Mouse (Mus musculus) neural tube, embryonic 14.5 days (tissue): ENCODE measurements around the gene Slc18a2. TPM values are rescaled to one million over a fixed set of nuclear protein-coding genes. Genes with fewer than 3 reads are reported as not detected.

ENCODE experiments used
- ATAC-seq: fragments of 200-750 bp; cut with Nextera tagmentation; 2 replicates; pipeline ENCODE4 v1.8.0; 2017; ENCODE audit warnings: low read depth, mild to moderate bottlenecking, moderate TSS enrichment, moderate library complexity
- H3K27ac ChIP-seq: fragments of 300-500 bp; sonication (generic); 2 replicates; pipeline ENCODE4 v1.5.1; 2014; ENCODE audit warnings: low read depth, mild to moderate bottlenecking, control low read depth, low read length, moderate library complexity, mixed read lengths
- H3K27me3 ChIP-seq: fragments of 300-500 bp; sonication (generic); 2 replicates; pipeline ENCODE4 v1.6.1; 2014; ENCODE audit warnings: low read length; ENCODE audit not compliant: control insufficient read depth, insufficient read depth
- H3K36me3 ChIP-seq: fragments of 300-500 bp; sonication (generic); 2 replicates; pipeline ENCODE4 v1.6.1; 2014; ENCODE audit warnings: low read length, mixed read lengths; ENCODE audit not compliant: control insufficient read depth, insufficient read depth
- H3K4me1 ChIP-seq: fragments of 300-500 bp; sonication (generic); 2 replicates; pipeline ENCODE4 v1.6.1; 2014; ENCODE audit warnings: low read length; ENCODE audit not compliant: control insufficient read depth, insufficient read depth
- H3K4me2 ChIP-seq: fragments of 300-500 bp; sonication (generic); 2 replicates; pipeline ENCODE4 v1.6.1; 2014; ENCODE audit warnings: mild to moderate bottlenecking, low read depth, low read length, control low read depth
- H3K4me3 ChIP-seq: fragments of 300-500 bp; sonication (generic); 2 replicates; pipeline ENCODE4 v1.5.1; 2014; ENCODE audit warnings: low read depth, low read length, control low read depth, mixed read lengths
- H3K9ac ChIP-seq: fragments of 300-500 bp; sonication (generic); replicated peaks from 2 replicates; pipeline ENCODE4 v1.6.1; 2014; ENCODE audit warnings: low read depth, mild to moderate bottlenecking, control low read depth, low read length, mixed read lengths
- H3K9me3 ChIP-seq: fragments of 300-500 bp; sonication (generic); 2 replicates; pipeline ENCODE4 v1.6.1; 2016; ENCODE audit warnings: low read length; ENCODE audit not compliant: control insufficient read depth
- WGBS: fragments of 180-500 bp; shearing (Covaris S2); extraction: QIAGEN DNeasy Blood & Tissue Kit; methylation state at CpG from one replicate; pipeline ENCODE4 v1.1.7; 2014; 5-methylcytosine and 5-hydroxymethylcytosine counted together
- polyA plus RNA-seq: library from polyadenylated mRNA; unstranded; fragments of >200 nt; fragmentation: Nextera tagmentation; extraction: Ambion mirVana; gene quantifications from 2 replicates; pipeline ENCODE4 v1.2.1, GENCODE M21; 2014

The Slc18a2 gene
- 10.4 and 11.2 TPM in 2 replicates for polyA plus RNA-seq

- Histone ChIP-seq H3K36me3 (no peaks in the 10 kb centered on the region), H3K9me3 (no peaks in the 10 kb centered on the region), H3K27ac (no peak within 1 kb of the TSS), H3K9ac (peak within 1 kb of the TSS; percentile 39), H3K4me2 (peak within 1 kb of the TSS; percentile 85), H3K4me1 (peaks cover 5% of the 10 kb centered on the region; the same call in 1 of the 2 replicates), H3K4me3 (peak within 1 kb of the TSS; percentile 36), H3K27me3 (0 out of 2 replicates have a peak, but pooled peaks cover 2% of the 10 kb centered on the region)
- under 1% methylated on average over 52 of the region's 55 CpGs for WGBS
- ATAC-seq = peak; percentile 77
Measured at GRCm38 (mm10) chr19:59260718-59261442, at the start of gene Slc18a2. TSS of gene Slc18a2 (plus strand) at chr19:59260896.

GRCm38 (mm10) chr19:59216891-59217290 lies 43.8 kb upstream of the Slc18a2 start:
- H3K4me1 ChIP-seq = no peaks in the 10 kb centered on the region
- no peaks in the 10 kb centered on the region for H3K9me3 ChIP-seq
- ATAC-seq = no peak
- H3K4me3 ChIP-seq = no peak overlapping the region
- no peak overlapping the region for H3K27ac ChIP-seq
- H3K4me2 ChIP-seq = no peak overlapping the region
- H3K36me3 ChIP-seq = no peaks in the 10 kb centered on the region
- H3K27me3 ChIP-seq = no peaks in the 10 kb centered on the region
- H3K9ac ChIP-seq = no peak overlapping the region
- WGBS = 61% methylated on average over 3 of the region's 3 CpGs

DNA sequence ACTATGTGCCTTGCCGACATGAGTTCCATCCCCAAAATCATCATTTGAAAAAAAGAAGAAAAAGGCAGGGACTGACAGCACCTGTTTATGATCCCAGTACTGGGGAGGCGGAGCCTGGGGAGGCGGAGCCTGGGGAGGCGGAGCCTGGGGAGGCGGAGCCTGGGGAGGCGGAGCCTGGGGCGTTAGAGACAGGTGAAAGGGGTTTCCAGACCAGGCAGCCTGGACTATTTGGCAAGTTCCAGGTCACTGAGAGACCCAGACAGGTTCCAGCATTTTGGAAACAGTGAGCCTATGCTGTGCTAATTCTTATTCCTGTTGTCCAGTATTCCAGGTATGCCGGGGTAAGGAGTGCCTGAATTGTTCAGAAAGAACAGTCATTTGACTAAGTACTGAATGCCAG lies 41.7 kb upstream of the Slc18a2 start, which contains the start of gene Kcnk18:
Gene Kcnk18 (plus strand): TSS at position 224 of the 400 bp plus-strand sequence.
- no peaks in the 10 kb centered on the region for H3K36me3 ChIP-seq
- no peak within 1 kb of the TSS for H3K9ac ChIP-seq
- no peak for ATAC-seq
- no peaks in the 10 kb centered on the region for H3K9me3 ChIP-seq
- 92% methylated on average over 8 of the region's 8 CpGs for WGBS
- no peaks in the 10 kb centered on the region for H3K4me1 ChIP-seq
- no peaks in the 10 kb centered on the region for H3K27me3 ChIP-seq
- H3K4me3 ChIP-seq = no peak within 1 kb of the TSS
- no peak within 1 kb of the TSS for H3K27ac ChIP-seq
- no peak within 1 kb of the TSS for H3K4me2 ChIP-seq

DNA sequence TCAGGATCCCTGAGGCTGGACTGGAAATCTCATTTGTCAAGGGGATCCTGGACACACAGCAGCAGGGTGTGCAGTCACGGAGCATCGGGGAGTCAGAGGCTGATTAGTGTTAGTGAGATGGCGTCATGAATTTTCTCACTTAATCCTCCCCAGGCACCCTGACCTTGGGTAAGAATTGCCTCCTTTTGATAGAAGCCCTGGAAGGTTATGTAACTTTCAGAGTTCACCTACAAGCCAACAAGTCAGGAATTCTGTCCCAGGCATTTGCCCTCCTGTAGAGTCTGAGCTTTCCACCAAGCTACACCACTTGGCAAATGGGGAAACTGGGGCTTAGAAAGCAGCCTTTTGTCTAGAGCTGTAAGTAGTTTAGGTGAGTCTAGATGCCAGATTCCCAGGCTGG lies 39.6 kb upstream of the Slc18a2 start:
- WGBS = 60% methylated on average over 3 of the region's 3 CpGs
- no peaks in the 10 kb centered on the region for H3K27me3 ChIP-seq
- no peak overlapping the region for H3K4me2 ChIP-seq
- H3K36me3 ChIP-seq = no peaks in the 10 kb centered on the region
- ATAC-seq = no peak
- no peaks in the 10 kb centered on the region for H3K9me3 ChIP-seq
- H3K27ac ChIP-seq = no peak overlapping the region
- H3K9ac ChIP-seq = no peak overlapping the region
- H3K4me1 ChIP-seq = no peaks in the 10 kb centered on the region
- H3K4me3 ChIP-seq = no peak overlapping the region

DNA sequence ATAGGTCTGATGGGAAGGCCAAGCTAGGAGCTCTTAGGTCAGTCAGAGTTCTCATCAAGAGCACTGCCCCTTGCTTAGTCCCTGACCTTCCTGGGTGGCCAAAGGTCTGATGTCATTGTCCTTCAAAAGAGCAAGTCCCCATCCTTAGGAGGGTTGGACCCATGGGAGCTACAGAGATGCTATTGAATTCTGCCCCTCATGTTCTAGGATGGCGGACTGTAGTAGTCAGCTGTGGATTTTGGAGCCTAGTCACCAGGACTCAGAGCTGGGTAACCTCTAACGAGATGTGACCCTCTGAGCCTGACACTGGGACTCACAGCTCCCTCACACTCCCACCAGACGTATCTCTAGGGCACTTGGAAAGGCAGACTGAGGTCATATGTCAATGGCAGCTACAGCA lies 32.3 kb upstream of the Slc18a2 start:
- no peak overlapping the region for H3K4me3 ChIP-seq
- no peak overlapping the region for H3K9ac ChIP-seq
- no peaks in the 10 kb centered on the region for H3K4me1 ChIP-seq
- H3K4me2 ChIP-seq = no peak overlapping the region
- no peak for ATAC-seq
- no peaks in the 10 kb centered on the region for H3K36me3 ChIP-seq
- H3K27me3 ChIP-seq = no peaks in the 10 kb centered on the region
- H3K27ac ChIP-seq = no peak overlapping the region
- no peaks in the 10 kb centered on the region for H3K9me3 ChIP-seq
- 83% methylated on average over 3 of the region's 3 CpGs for WGBS

- Histone ChIP-seq H3K4me2 (no peak overlapping the region), H3K9me3 (no peaks in the 10 kb centered on the region), H3K27me3 (no peaks in the 10 kb centered on the region), H3K27ac (no peak overlapping the region), H3K9ac (no peak overlapping the region), H3K4me3 (no peak overlapping the region), H3K36me3 (no peaks in the 10 kb centered on the region), H3K4me1 (no peaks in the 10 kb centered on the region)
- 64% methylated on average over 5 of the region's 5 CpGs for WGBS
- ATAC-seq = no peak
Measured at GRCm38 (mm10) chr19:59232786-59233185, 27.9 kb upstream of the Slc18a2 start.

DNA sequence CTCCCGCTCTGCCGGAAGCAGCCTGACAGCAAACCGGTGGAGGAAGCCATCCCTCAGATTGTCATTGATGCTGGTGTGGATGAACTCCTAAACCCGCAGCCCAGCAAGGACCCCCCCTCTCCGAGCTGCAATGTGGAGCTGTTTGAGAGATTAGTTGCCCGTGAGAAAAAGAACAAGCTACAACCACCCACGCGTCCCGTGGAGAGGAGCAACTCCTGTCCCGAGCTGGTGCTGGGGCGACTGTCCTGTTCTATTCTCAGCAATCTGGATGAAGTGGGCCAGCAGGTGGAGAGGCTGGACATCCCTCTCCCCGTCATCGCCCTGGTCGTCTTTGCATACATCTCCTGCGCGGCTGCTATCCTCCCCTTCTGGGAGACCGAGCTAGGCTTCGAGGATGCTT lies 25.7 kb upstream of the Slc18a2 start:
- H3K36me3 ChIP-seq = no peaks in the 10 kb centered on the region
- no peak overlapping the region for H3K27ac ChIP-seq
- WGBS = 91% methylated on average over 18 of the region's 18 CpGs
- no peak overlapping the region for H3K9ac ChIP-seq
- H3K4me2 ChIP-seq = no peak overlapping the region
- H3K27me3 ChIP-seq = no peaks in the 10 kb centered on the region
- no peaks in the 10 kb centered on the region for H3K4me1 ChIP-seq
- no peaks in the 10 kb centered on the region for H3K9me3 ChIP-seq
- H3K4me3 ChIP-seq = no peak overlapping the region
- ATAC-seq = no peak

- no peaks in the 10 kb centered on the region for H3K4me1 ChIP-seq
- no peak overlapping the region for H3K4me2 ChIP-seq
- H3K9me3 ChIP-seq = no peaks in the 10 kb centered on the region
- no peak overlapping the region for H3K4me3 ChIP-seq
- no peaks in the 10 kb centered on the region for H3K36me3 ChIP-seq
- no peak overlapping the region for H3K27ac ChIP-seq
- no peaks in the 10 kb centered on the region for H3K27me3 ChIP-seq
- 81% methylated on average over 6 of the region's 6 CpGs for WGBS
- no peak for ATAC-seq
- no peak overlapping the region for H3K9ac ChIP-seq
Measured at GRCm38 (mm10) chr19:59236046-59236445, 24.6 kb upstream of the Slc18a2 start.

- 81% methylated on average over 3 of the region's 3 CpGs for WGBS
- no peak for ATAC-seq
- Histone ChIP-seq H3K4me3 (no peak overlapping the region), H3K27ac (no peak overlapping the region), H3K9me3 (no peaks in the 10 kb centered on the region), H3K9ac (no peak overlapping the region), H3K4me1 (no peaks in the 10 kb centered on the region), H3K4me2 (no peak overlapping the region), H3K27me3 (no peaks in the 10 kb centered on the region), H3K36me3 (no peaks in the 10 kb centered on the region)
Measured at GRCm38 (mm10) chr19:59238630-59239029, 22.1 kb upstream of the Slc18a2 start.
